Mouse (Mus musculus) central nervous system, embryonic 11.5 days (tissue): ENCODE results near the gene Olfr586. TPM values are rescaled to one million over a fixed set of nuclear protein-coding genes. Genes with fewer than 3 reads are reported as not detected.

Source experiments
- polyA plus RNA-seq: library from polyadenylated mRNA; depleted of rRNA; stranded (reverse); fragments of >200 nt; gene quantifications from 2 replicates; pipeline ENCODE4 v1.2.3, GENCODE M21; 2012; rRNA removed

Gene Olfr586
- polyA plus RNA-seq: not detected in 2 replicates

GRCm38 (mm10) chr7:103125538-103125937 lies at the start of gene Olfr586:
TSS of gene Olfr586 (minus strand) at chr7:103125638.

GRCm38 (mm10) chr7:103156256-103156655 lies 30.8 kb upstream of the Olfr586 start, which contains the start of gene Olfr589:
TSS of gene Olfr589 (minus strand) at chr7:103156356.

GRCm38 (mm10) chr7:103140579-103140978 lies 15.1 kb upstream of the Olfr586 start, which contains the start of gene Olfr588-ps1:
TSS of gene Olfr588-ps1 (plus strand) at chr7:103140879.

GRCm38 (mm10) chr7:103097420-103097819 lies 28.0 kb downstream of the Olfr586 start, which contains the start of gene Olfr585:
TSS of gene Olfr585 (plus strand) at chr7:103097720.

GRCm38 (mm10) chr7:103081585-103081984 lies 43.9 kb downstream of the Olfr586 start, which contains the start of gene Olfr584:
TSS of gene Olfr584 (plus strand) at chr7:103081885.

Other genes with a start within 250 kb of the Olfr586 start
- not detected in 2 replicates for gene Olfr568, start 248.5 kb downstream of the Olfr586 start, polyA plus RNA-seq
- gene Olfr569, start 234.8 kb downstream of the Olfr586 start, polyA plus RNA-seq: not detected in 2 replicates
- not detected in 2 replicates for gene Olfr570, start 231.1 kb downstream of the Olfr586 start, polyA plus RNA-seq
- gene Olfr571, start 208.1 kb downstream of the Olfr586 start, polyA plus RNA-seq: 0.05 and 0.11 TPM in 2 replicates
- not detected in 2 replicates for gene Olfr572, start 201.2 kb downstream of the Olfr586 start, polyA plus RNA-seq
- gene Olfr573-ps1, start 183.1 kb downstream of the Olfr586 start, polyA plus RNA-seq: not detected in 2 replicates
- not detected in 2 replicates for gene Olfr574, start 177.2 kb downstream of the Olfr586 start, polyA plus RNA-seq
- not detected in 2 replicates for gene Olfr575, start 166.9 kb downstream of the Olfr586 start, polyA plus RNA-seq
- gene Olfr576, start 163.0 kb downstream of the Olfr586 start, polyA plus RNA-seq: not detected in 2 replicates
- not detected in 2 replicates for gene Olfr577, start 149.7 kb downstream of the Olfr586 start, polyA plus RNA-seq
- not detected in 2 replicates for gene Olfr578, start 136.3 kb downstream of the Olfr586 start, polyA plus RNA-seq
- gene Olfr582, start 87.6 kb downstream of the Olfr586 start, polyA plus RNA-seq: not detected in 2 replicates
- not detected in 2 replicates for gene Olfr583, start 74.3 kb downstream of the Olfr586 start, polyA plus RNA-seq
- not detected in 2 replicates for gene Olfr584, start 43.8 kb downstream of the Olfr586 start, polyA plus RNA-seq
- not detected in 2 replicates for gene Olfr585, start 27.9 kb downstream of the Olfr586 start, polyA plus RNA-seq
- not detected in 2 replicates for gene Olfr588-ps1, start 15.2 kb upstream of the Olfr586 start, polyA plus RNA-seq
- not detected in 2 replicates for gene Olfr589, start 30.7 kb upstream of the Olfr586 start, polyA plus RNA-seq
- not detected in 2 replicates for gene Olfr591, start 52.7 kb upstream of the Olfr586 start, polyA plus RNA-seq
- not detected in 2 replicates for gene Olfr592, start 59.2 kb upstream of the Olfr586 start, polyA plus RNA-seq
- gene Olfr593, start 86.2 kb upstream of the Olfr586 start, polyA plus RNA-seq: not detected in 2 replicates
- gene Olfr594, start 91.4 kb upstream of the Olfr586 start, polyA plus RNA-seq: not detected in 2 replicates
- not detected in 2 replicates for gene Usp17ld, start 126.9 kb upstream of the Olfr586 start, polyA plus RNA-seq
- gene Olfr596, start 180.0 kb upstream of the Olfr586 start, polyA plus RNA-seq: not detected in 2 replicates
- not detected in 2 replicates for gene Olfr597, start 190.7 kb upstream of the Olfr586 start, polyA plus RNA-seq
- gene Olfr598, start 197.9 kb upstream of the Olfr586 start, polyA plus RNA-seq: not detected in 2 replicates
- gene Olfr599, start 210.3 kb upstream of the Olfr586 start, polyA plus RNA-seq: not detected in 2 replicates
- not detected in 2 replicates for gene Olfr600, start 224.0 kb upstream of the Olfr586 start, polyA plus RNA-seq
- not detected in 2 replicates for gene Olfr601, start 237.0 kb upstream of the Olfr586 start, polyA plus RNA-seq